Mouse (Mus musculus): ENCODE results near the gene Edil3. TPM values are rescaled to one million over a fixed set of nuclear protein-coding genes. Genes with fewer than 3 reads are reported as not detected.

Edil3 gene
- polyA plus RNA-seq, 1 experiment, result 3.8 TPM

DNA sequence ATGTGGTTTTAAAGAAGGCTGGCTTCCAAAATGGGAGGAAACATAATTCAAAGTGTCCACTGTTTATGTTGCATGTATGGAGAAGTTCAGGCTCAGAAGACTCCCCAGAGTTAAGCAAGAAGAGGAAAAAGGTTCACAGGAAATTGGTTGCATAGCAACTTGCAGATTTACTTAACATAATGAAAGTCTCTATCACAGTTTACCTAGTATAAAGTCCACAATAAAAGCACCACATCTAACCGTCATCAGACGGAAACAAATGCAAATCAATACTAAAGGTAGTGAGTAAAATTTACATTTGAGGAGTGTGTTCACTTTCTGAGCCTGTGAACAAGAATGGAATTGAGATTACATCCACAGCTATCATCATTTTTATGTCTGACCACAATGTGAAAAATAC is 353.9 kb downstream of the Edil3 start:
- no peak for DNase-seq
- Histone ChIP-seq H3K4me3 (replicated peaks; ENCODE audit: extremely low read depth, low read depth, low read length) (no peak overlapping the region), H3K4me1 (ENCODE audit: control insufficient read depth, insufficient read depth, low read length) (no peaks in the 10 kb centered on the region)
- TF ChIP-seq POLR2A (IDR thresholded peaks at IDR 0.05; ENCODE audit: borderline replicate concordance, extremely low read depth, low read depth, low read length), result no peak
- no peak for TF ChIP-seq CTCF (IDR thresholded peaks at IDR 0.05; ENCODE audit: insufficient read depth, low read length)
- 42% methylated on average over 2 of the region's 2 CpGs for WGBS

DNA sequence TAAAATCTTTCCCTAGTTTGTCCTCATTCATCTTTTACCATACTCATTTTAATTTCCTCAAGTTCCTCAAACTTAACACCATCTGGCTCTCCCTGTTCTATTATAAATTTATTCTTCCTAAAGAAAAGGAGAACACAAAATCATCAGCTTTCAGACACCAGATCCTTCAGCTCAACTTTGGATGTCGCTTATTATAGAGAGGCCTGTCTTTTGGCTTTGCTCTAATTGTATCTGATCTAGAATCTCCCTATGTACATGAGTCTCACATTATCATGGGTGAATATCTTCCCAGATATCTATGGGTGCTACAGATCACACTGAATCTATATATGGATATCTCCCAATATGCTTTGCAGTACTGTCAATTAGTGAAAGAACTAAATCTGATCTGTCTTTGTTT is 367.8 kb downstream of the Edil3 start:
- DNase-seq, result no peak
- Histone ChIP-seq H3K4me1 (ENCODE audit: control insufficient read depth, insufficient read depth, low read length) (no peaks in the 10 kb centered on the region), H3K4me3 (replicated peaks; ENCODE audit: extremely low read depth, low read depth, low read length) (no peak overlapping the region)
- WGBS, result 98% methylated on average over 1 of the region's 1 CpGs
- TF ChIP-seq CTCF (IDR thresholded peaks at IDR 0.05; ENCODE audit: insufficient read depth, low read length) (no peak), POLR2A (IDR thresholded peaks at IDR 0.05; ENCODE audit: borderline replicate concordance, extremely low read depth, low read depth, low read length) (no peak)

DNA sequence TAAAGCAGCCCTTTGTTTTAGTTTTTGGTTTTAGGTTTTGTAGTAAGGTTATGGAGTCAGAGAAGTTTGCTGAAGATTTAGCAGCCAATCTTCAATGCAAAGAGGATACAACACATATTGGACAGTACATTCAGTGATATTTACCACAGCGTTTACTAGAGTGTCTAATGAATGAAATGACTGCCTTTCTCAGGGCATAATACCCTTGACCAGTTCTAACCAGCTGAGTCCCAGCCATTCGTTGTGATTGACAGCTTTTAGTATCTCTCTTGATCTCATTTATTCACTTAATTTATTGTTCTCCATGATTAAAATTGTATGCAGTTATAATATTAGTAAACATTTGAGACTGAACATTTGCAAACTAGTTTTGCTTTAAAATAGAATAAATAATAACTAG is 375.7 kb downstream of the Edil3 start:
- no peak for DNase-seq
- H3K4me1 ChIP-seq (ENCODE audit: control insufficient read depth, insufficient read depth, low read length), result no peaks in the 10 kb centered on the region
- H3K4me3 ChIP-seq (replicated peaks; ENCODE audit: extremely low read depth, low read depth, low read length), result no peak overlapping the region
- 72% methylated on average over 2 of the region's 2 CpGs for WGBS
- TF ChIP-seq CTCF (IDR thresholded peaks at IDR 0.05; ENCODE audit: insufficient read depth, low read length), result no peak
- no peak for TF ChIP-seq POLR2A (IDR thresholded peaks at IDR 0.05; ENCODE audit: borderline replicate concordance, extremely low read depth, low read depth, low read length)

DNA sequence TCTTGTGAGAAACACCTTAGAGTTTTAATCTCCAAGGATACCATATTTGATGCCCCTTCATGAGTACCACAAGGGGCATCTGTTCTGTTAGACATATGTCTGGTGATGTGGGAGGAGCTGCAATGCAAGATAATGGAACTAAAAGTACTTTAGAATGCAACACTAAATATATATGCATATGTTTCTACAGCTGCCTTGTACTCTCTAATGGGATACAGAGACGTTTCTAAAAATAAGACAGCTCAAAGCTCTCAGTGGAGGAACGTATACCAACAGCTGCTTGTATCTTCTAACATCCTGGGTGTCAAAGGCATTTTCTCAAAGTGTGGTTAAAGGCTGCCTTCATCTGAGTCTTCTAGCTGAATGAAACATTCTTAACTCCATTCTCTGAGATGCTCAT is 378.0 kb downstream of the Edil3 start:
- H3K4me1 ChIP-seq (ENCODE audit: control insufficient read depth, insufficient read depth, low read length), result no peaks in the 10 kb centered on the region
- no peak overlapping the region for H3K4me3 ChIP-seq (replicated peaks; ENCODE audit: extremely low read depth, low read depth, low read length)
- 73% methylated on average over 2 of the region's 2 CpGs for WGBS
- TF ChIP-seq CTCF (IDR thresholded peaks at IDR 0.05; ENCODE audit: insufficient read depth, low read length), result no peak
- no peak for TF ChIP-seq POLR2A (IDR thresholded peaks at IDR 0.05; ENCODE audit: borderline replicate concordance, extremely low read depth, low read depth, low read length)
- no peak for DNase-seq

DNA sequence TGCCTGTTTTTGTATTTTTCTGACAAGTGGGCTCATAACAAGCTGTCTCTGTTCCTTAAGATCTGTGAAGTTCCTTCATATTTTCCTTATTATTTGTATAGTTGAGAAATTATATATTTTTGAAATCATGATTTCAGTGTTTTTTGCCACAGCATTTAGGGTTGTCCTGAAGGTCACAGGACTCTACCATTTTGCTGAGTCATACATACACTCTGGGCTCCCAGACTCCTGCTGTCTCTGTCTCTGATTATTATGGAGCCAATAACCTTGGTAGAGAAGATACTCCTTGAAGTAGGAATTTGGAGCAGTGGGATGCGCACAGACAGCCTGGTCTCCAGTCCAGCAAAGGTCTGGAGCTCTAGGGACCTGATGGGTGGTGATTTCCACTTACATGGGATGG is 416.8 kb downstream of the Edil3 start:
- no peak for TF ChIP-seq POLR2A (IDR thresholded peaks at IDR 0.05; ENCODE audit: borderline replicate concordance, extremely low read depth, low read depth, low read length)
- no peak for TF ChIP-seq CTCF (IDR thresholded peaks at IDR 0.05; ENCODE audit: insufficient read depth, low read length)
- Histone ChIP-seq H3K4me1 (ENCODE audit: control insufficient read depth, insufficient read depth, low read length) (no peaks in the 10 kb centered on the region), H3K4me3 (replicated peaks; ENCODE audit: extremely low read depth, low read depth, low read length) (no peak overlapping the region)
- DNase-seq, result no peak
- 100% methylated on average over 1 of the region's 1 CpGs for WGBS

DNA sequence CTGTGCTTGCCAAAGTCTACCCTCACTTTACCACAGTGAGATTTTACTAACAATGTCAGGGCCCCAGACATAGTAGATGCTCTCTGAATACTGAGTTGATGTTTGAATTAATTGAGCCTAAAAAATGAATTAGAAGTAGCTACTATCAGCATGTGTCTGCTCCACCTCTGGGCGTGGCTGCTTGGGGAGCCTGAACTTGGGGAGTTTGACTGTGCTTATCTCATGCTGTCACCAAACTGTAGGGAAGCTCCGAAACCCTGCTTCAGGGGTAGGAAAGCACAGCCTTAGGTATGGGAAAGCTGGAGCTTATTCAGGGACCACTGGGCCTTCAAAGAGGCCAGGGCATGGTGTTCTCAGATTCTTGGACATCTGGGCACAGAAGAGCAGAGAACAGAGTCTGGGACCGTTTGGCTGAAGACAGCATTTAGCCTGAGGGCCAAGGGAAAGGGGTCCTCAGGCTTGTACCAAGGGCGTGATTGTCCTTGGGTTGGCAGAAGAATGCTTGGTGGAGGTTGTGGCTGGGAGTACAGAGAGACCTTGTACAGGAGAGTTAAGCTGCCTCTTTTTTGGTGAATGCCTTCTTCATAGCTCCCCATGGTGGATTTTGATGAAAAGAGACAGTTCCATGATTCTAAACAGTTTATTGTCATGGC is 432.8 kb downstream of the Edil3 start:
- no peak for DNase-seq
- 82% methylated on average over 4 of the region's 4 CpGs for WGBS
- Histone ChIP-seq H3K4me3 (replicated peaks; ENCODE audit: extremely low read depth, low read depth, low read length) (no peak overlapping the region), H3K4me1 (ENCODE audit: control insufficient read depth, insufficient read depth, low read length) (no peaks in the 10 kb centered on the region)
- no peak for TF ChIP-seq POLR2A (IDR thresholded peaks at IDR 0.05; ENCODE audit: borderline replicate concordance, extremely low read depth, low read depth, low read length)
- TF ChIP-seq CTCF (IDR thresholded peaks at IDR 0.05; ENCODE audit: insufficient read depth, low read length), result no peak

DNA sequence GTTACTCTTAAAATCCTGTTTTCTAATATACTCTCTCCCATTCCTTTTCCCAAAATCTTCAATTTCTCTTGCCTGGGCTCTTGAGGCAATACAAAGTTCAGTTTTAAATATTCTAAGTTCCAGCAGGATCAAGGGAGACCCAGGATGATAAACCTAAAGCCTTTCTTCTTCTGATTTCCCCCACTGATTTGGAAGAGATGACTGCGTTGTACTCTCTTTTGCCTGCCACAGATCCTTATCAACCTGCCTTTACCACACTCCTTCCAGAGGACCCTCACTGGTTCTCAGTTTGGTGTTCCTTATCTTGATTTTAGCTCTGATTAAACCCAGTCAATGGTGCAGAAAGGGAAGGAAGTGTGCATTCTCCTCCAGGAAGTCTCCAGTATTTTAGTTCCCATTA is 435.6 kb downstream of the Edil3 start:
- Histone ChIP-seq H3K4me1 (ENCODE audit: control insufficient read depth, insufficient read depth, low read length) (no peaks in the 10 kb centered on the region), H3K4me3 (replicated peaks; ENCODE audit: extremely low read depth, low read depth, low read length) (no peak overlapping the region)
- WGBS, result 34% methylated on average over 1 of the region's 1 CpGs
- DNase-seq, result no peak
- TF ChIP-seq CTCF (IDR thresholded peaks at IDR 0.05; ENCODE audit: insufficient read depth, low read length) (no peak), POLR2A (IDR thresholded peaks at IDR 0.05; ENCODE audit: borderline replicate concordance, extremely low read depth, low read depth, low read length) (no peak)

DNA sequence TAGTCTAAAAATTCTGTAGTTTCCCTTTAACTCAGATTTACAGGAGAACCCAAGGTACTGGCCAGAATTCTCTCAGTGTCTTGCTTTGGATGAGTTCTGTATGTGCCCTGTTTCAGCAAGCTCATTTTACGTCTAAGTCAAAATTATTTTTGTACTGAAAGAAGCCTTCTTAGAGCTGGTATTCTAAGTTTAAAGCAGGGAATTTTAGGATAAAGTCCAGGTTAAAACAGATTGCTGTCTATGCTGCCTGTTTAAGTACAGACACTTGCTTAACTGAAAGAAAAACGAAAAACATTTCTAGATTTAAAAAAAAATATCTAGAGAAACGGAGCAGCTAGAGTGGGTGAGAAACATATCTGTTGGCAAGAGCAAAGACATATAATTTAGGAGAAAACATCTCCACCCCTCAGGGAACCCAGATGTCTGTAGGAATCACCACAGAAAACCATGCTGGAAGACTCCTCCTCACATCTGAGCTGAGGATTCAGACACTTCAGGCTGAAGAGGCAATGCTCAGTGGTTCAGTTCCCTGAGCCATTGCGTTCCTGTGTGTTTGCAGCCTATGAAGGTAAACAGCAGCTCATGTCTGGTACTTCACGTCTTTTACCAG is 465.5 kb downstream of the Edil3 start:
- no peak overlapping the region for H3K4me3 ChIP-seq (replicated peaks; ENCODE audit: extremely low read depth, low read depth, low read length)
- WGBS, result 55% methylated on average over 5 of the region's 5 CpGs
- TF ChIP-seq CTCF (IDR thresholded peaks at IDR 0.05; ENCODE audit: insufficient read depth, low read length) (no peak), POLR2A (IDR thresholded peaks at IDR 0.05; ENCODE audit: borderline replicate concordance, extremely low read depth, low read depth, low read length) (no peak)
- H3K4me1 ChIP-seq (ENCODE audit: control insufficient read depth, insufficient read depth, low read length), result no peaks in the 10 kb centered on the region
- no peak for DNase-seq

DNA sequence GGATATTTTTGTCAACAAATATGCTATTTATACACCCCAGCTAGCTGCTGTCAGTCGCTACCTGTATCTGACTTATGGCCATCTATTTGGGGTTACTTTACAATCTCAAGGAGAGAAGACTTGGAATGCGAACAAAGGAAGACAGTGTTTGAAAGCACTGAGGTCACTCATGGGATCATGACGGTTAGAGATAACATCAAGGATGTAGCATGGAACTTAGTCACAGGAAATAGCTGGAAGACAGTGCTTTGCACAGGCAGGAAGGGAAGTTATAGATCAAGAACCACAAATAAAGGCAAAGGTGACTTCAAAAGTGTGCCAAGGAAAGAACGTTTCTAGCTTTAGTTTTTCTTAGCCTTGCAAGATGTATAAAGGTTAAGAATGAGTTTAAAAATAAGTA is 466.9 kb downstream of the Edil3 start:
- DNase-seq, result no peak
- no peak overlapping the region for H3K4me3 ChIP-seq (replicated peaks; ENCODE audit: extremely low read depth, low read depth, low read length)
- TF ChIP-seq POLR2A (IDR thresholded peaks at IDR 0.05; ENCODE audit: borderline replicate concordance, extremely low read depth, low read depth, low read length), result no peak
- no peak for TF ChIP-seq CTCF (IDR thresholded peaks at IDR 0.05; ENCODE audit: insufficient read depth, low read length)
- WGBS, result 29% methylated on average over 4 of the region's 4 CpGs
- no peaks in the 10 kb centered on the region for H3K4me1 ChIP-seq (ENCODE audit: control insufficient read depth, insufficient read depth, low read length)

DNA sequence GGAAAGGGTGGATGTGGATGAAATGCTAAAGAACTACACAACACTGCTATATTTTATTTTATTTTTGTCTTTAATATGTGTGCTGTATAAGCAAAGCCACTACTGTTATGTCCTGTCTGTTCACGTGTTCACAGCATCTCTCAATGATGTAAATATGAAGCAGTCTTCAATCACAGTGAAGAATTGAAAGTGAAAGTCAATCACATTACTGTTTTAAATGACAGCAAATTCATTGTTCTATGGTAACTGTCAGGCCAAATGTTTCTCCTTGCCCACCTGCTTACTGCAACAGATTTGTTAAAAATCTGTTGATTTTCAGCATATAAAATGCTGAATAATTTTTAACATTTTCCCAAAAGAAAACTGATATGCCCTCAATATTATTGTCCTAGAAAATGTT is 499.9 kb downstream of the Edil3 start:
- DNase-seq, result no peak
- WGBS, result 46% methylated on average over 1 of the region's 1 CpGs
- TF ChIP-seq CTCF (IDR thresholded peaks at IDR 0.05; ENCODE audit: insufficient read depth, low read length) (no peak), POLR2A (IDR thresholded peaks at IDR 0.05; ENCODE audit: borderline replicate concordance, extremely low read depth, low read depth, low read length) (no peak)
- H3K4me1 ChIP-seq (ENCODE audit: control insufficient read depth, insufficient read depth, low read length), result no peaks in the 10 kb centered on the region; the same call in 1 of the 2 replicates
- no peak overlapping the region for H3K4me3 ChIP-seq (replicated peaks; ENCODE audit: extremely low read depth, low read depth, low read length)

All from lung, adult 2 months (tissue).